Mouse (Mus musculus): ENCODE data around the gene Gm47791. TPM values are rescaled to one million over a fixed set of nuclear protein-coding genes. Genes with fewer than 3 reads are reported as not detected.

Gene Gm47791
- polyA plus RNA-seq, 1 experiment from 2014 or later, result not detected

- H3K27ac ChIP-seq, result no peak overlapping the region
- H3K27me3 ChIP-seq (replicated peaks), result no peaks in the 10 kb centered on the region
- WGBS, result 77% methylated on average over 6 of the region's 6 CpGs
- H3K4me1 ChIP-seq, result no peaks in the 10 kb centered on the region
- no peak for ATAC-seq (ENCODE audit: insufficient read depth, low FRiP score, low read depth)
- no peak overlapping the region for H3K4me2 ChIP-seq
- H3K9ac ChIP-seq, result no peak overlapping the region
- no peaks in the 10 kb centered on the region for H3K9me3 ChIP-seq
- H3K4me3 ChIP-seq (replicated peaks), result no peak overlapping the region
- H3K36me3 ChIP-seq, result no peaks in the 10 kb centered on the region
These were observed 8.4 kb upstream of the Gm47791 start for GRCm38 (mm10) chr1:82779388-82779966.

- Histone ChIP-seq H3K27me3 (replicated peaks) (no peaks in the 10 kb centered on the region), H3K27ac (no peak overlapping the region), H3K36me3 (no peaks in the 10 kb centered on the region), H3K4me3 (replicated peaks) (no peak overlapping the region), H3K9me3 (no peaks in the 10 kb centered on the region), H3K4me2 (no peak overlapping the region), H3K9ac (no peak overlapping the region), H3K4me1 (no peaks in the 10 kb centered on the region)
- whole genome bisulfite sequencing, result 92% methylated on average over 4 of the region's 4 CpGs
- no peak for ATAC-seq (ENCODE audit: insufficient read depth, low FRiP score, low read depth)
These were observed 4.2 kb upstream of the Gm47791 start for GRCm38 (mm10) chr1:82775293-82775692.

GRCm38 (mm10) chr1:82773208-82773607, 2.2 kb upstream of the Gm47791 start:
- WGBS, result 71% methylated on average over 5 of the region's 5 CpGs
- no peaks in the 10 kb centered on the region for H3K9me3 ChIP-seq
- H3K9ac ChIP-seq, result no peak overlapping the region
- no peak overlapping the region for H3K27ac ChIP-seq
- H3K27me3 ChIP-seq (replicated peaks), result no peaks in the 10 kb centered on the region
- H3K4me2 ChIP-seq, result no peak overlapping the region
- H3K4me3 ChIP-seq (replicated peaks), result no peak overlapping the region
- no peaks in the 10 kb centered on the region for H3K36me3 ChIP-seq
- H3K4me1 ChIP-seq, result no peaks in the 10 kb centered on the region
- no peak for ATAC-seq (ENCODE audit: insufficient read depth, low FRiP score, low read depth)

- Histone ChIP-seq H3K27me3 (replicated peaks) (no peaks in the 10 kb centered on the region), H3K9me3 (no peaks in the 10 kb centered on the region), H3K9ac (no peak overlapping the region), H3K4me2 (no peak overlapping the region), H3K36me3 (no peaks in the 10 kb centered on the region), H3K4me3 (replicated peaks) (no peak overlapping the region), H3K4me1 (no peaks in the 10 kb centered on the region), H3K27ac (no peak overlapping the region)
- peak; percentile 31; the same call in 1 of the 2 replicates for ATAC-seq (ENCODE audit: insufficient read depth, low FRiP score, low read depth)
- 81% methylated on average over 4 of the region's 4 CpGs for WGBS
These were observed 1.4 kb upstream of the Gm47791 start for GRCm38 (mm10) chr1:82772428-82772827.

GRCm38 (mm10) chr1:82768269-82768668, 2.8 kb downstream of the Gm47791 start, which contains the start of gene Tm4sf20:
TSS of gene Tm4sf20 (minus strand) at chr1:82768461.
- no peak within 1 kb of the TSS; the same call in 1 of the 2 replicates for H3K4me3 ChIP-seq (replicated peaks)
- H3K4me2 ChIP-seq, result no peak within 1 kb of the TSS
- WGBS, result 49% methylated on average over 5 of the region's 5 CpGs
- no peaks in the 10 kb centered on the region for H3K9me3 ChIP-seq
- no peak within 1 kb of the TSS for H3K27ac ChIP-seq
- H3K27me3 ChIP-seq (replicated peaks), result no peaks in the 10 kb centered on the region
- no peak for ATAC-seq (ENCODE audit: insufficient read depth, low FRiP score, low read depth)
- no peaks in the 10 kb centered on the region for H3K36me3 ChIP-seq
- H3K4me1 ChIP-seq, result no peaks in the 10 kb centered on the region
- no peak within 1 kb of the TSS for H3K9ac ChIP-seq

- 42% methylated on average over 4 of the region's 4 CpGs for WGBS
- ATAC-seq (ENCODE audit: insufficient read depth, low FRiP score, low read depth), result peak; percentile 74
- H3K27me3 ChIP-seq (replicated peaks), result no peaks in the 10 kb centered on the region
- no peak overlapping the region for H3K4me3 ChIP-seq (replicated peaks)
- H3K27ac ChIP-seq, result no peak overlapping the region
- H3K4me1 ChIP-seq, result no peaks in the 10 kb centered on the region
- H3K9me3 ChIP-seq, result no peaks in the 10 kb centered on the region
- 0 out of 2 replicates have a peak, but pooled peaks cover 3% of the 10 kb centered on the region for H3K36me3 ChIP-seq
- H3K4me2 ChIP-seq, result no peak overlapping the region
- no peak overlapping the region for H3K9ac ChIP-seq
These were observed 4.4 kb downstream of the Gm47791 start for GRCm38 (mm10) chr1:82766641-82767040.

- no peak for ATAC-seq (ENCODE audit: insufficient read depth, low FRiP score, low read depth)
These were observed 4.8 kb downstream of the Gm47791 start for GRCm38 (mm10) chr1:82766227-82766626.

GRCm38 (mm10) chr1:82762274-82762673, 8.8 kb downstream of the Gm47791 start:
- no peaks in the 10 kb centered on the region for H3K4me1 ChIP-seq
- WGBS, result 72% methylated on average over 1 of the region's 1 CpGs
- H3K36me3 ChIP-seq, result 0 out of 2 replicates have a peak, but pooled peaks cover 6% of the 10 kb centered on the region
- H3K27ac ChIP-seq, result no peak overlapping the region
- H3K9me3 ChIP-seq, result no peaks in the 10 kb centered on the region
- no peak for ATAC-seq (ENCODE audit: insufficient read depth, low FRiP score, low read depth)
- no peak overlapping the region for H3K4me2 ChIP-seq
- H3K4me3 ChIP-seq (replicated peaks), result no peak overlapping the region
- no peaks in the 10 kb centered on the region for H3K27me3 ChIP-seq (replicated peaks)
- H3K9ac ChIP-seq, result no peak overlapping the region

More at GRCm38 (mm10) chr1:82766227-82766626, 4.8 kb downstream of the Gm47791 start:
- no peaks in the 10 kb centered on the region for H3K9me3 ChIP-seq
- no peak overlapping the region for H3K4me3 ChIP-seq (replicated peaks)
- H3K27ac ChIP-seq, result no peak overlapping the region
- 0 out of 2 replicates have a peak, but pooled peaks cover 4% of the 10 kb centered on the region for H3K36me3 ChIP-seq
- H3K4me1 ChIP-seq, result no peaks in the 10 kb centered on the region
- no peak overlapping the region for H3K9ac ChIP-seq
- no peaks in the 10 kb centered on the region for H3K27me3 ChIP-seq (replicated peaks)
- no peak overlapping the region for H3K4me2 ChIP-seq
- 30% methylated on average over 1 of the region's 1 CpGs for WGBS

GRCm38 (mm10) chr1:82761454-82762169, 9.4 kb downstream of the Gm47791 start:
- H3K4me1 ChIP-seq, result no peaks in the 10 kb centered on the region
- no peaks in the 10 kb centered on the region for H3K9me3 ChIP-seq
- no peak for ATAC-seq (ENCODE audit: insufficient read depth, low FRiP score, low read depth)
- H3K4me2 ChIP-seq, result no peak overlapping the region
- H3K9ac ChIP-seq, result no peak overlapping the region
- no peaks in the 10 kb centered on the region for H3K27me3 ChIP-seq (replicated peaks)
- 0 out of 2 replicates have a peak, but pooled peaks cover 6% of the 10 kb centered on the region for H3K36me3 ChIP-seq
- no peak overlapping the region for H3K27ac ChIP-seq
- 87% methylated on average over 8 of the region's 8 CpGs for WGBS
- H3K4me3 ChIP-seq (replicated peaks), result no peak overlapping the region

- WGBS, result 100% methylated on average over 1 of the region's 1 CpGs
- Histone ChIP-seq H3K27me3 (replicated peaks) (no peaks in the 10 kb centered on the region), H3K27ac (no peak overlapping the region), H3K4me1 (no peaks in the 10 kb centered on the region), H3K9me3 (no peaks in the 10 kb centered on the region), H3K9ac (no peak overlapping the region), H3K4me2 (no peak overlapping the region), H3K4me3 (replicated peaks) (no peak overlapping the region), H3K36me3 (peaks cover 21% of the 10 kb centered on the region; the same call in 1 of the 2 replicates)
- no peak for ATAC-seq (ENCODE audit: insufficient read depth, low FRiP score, low read depth)
These were observed 11.5 kb downstream of the Gm47791 start for GRCm38 (mm10) chr1:82759520-82759919.

GRCm38 (mm10) chr1:82747714-82748452, 23.2 kb downstream of the Gm47791 start:
- Histone ChIP-seq H3K27me3 (replicated peaks) (no peaks in the 10 kb centered on the region), H3K36me3 (peaks cover 9% of the 10 kb centered on the region; the same call in 1 of the 2 replicates), H3K4me2 (no peak overlapping the region), H3K4me3 (replicated peaks) (no peak overlapping the region), H3K4me1 (no peaks in the 10 kb centered on the region), H3K9me3 (no peaks in the 10 kb centered on the region), H3K27ac (no peak overlapping the region), H3K9ac (no peak overlapping the region)
- ATAC-seq (ENCODE audit: insufficient read depth, low FRiP score, low read depth), result no peak
- 78% methylated on average over 2 of the region's 2 CpGs for WGBS

GRCm38 (mm10) chr1:82746408-82746807, 24.6 kb downstream of the Gm47791 start:
- no peaks in the 10 kb centered on the region for H3K9me3 ChIP-seq
- H3K27ac ChIP-seq, result no peak overlapping the region
- no peaks in the 10 kb centered on the region for H3K27me3 ChIP-seq (replicated peaks)
- ATAC-seq (ENCODE audit: insufficient read depth, low FRiP score, low read depth), result no peak
- no peaks in the 10 kb centered on the region for H3K4me1 ChIP-seq
- WGBS, result 88% methylated on average over 4 of the region's 4 CpGs
- H3K9ac ChIP-seq, result no peak overlapping the region
- no peak overlapping the region for H3K4me3 ChIP-seq (replicated peaks)
- H3K36me3 ChIP-seq, result 0 out of 2 replicates have a peak, but pooled peaks cover 5% of the 10 kb centered on the region
- no peak overlapping the region for H3K4me2 ChIP-seq
